Mouse (Mus musculus) neural tube, embryonic 12.5 days (tissue): ENCODE measurements at regions not wholly inside any gene's neighbourhood (a gene's known extent, or its start where the extent isn't known, plus 50 kb on each side); places are given as distances from the start of the nearest gene placed in this dataset.

ENCODE experiments used
- ATAC-seq: fragments of 200-750 bp; cut with Nextera tagmentation; 2 replicates; pipeline ENCODE4 v1.8.0; 2017; ENCODE audit warnings: low read depth, mild to moderate bottlenecking, moderate TSS enrichment, moderate library complexity; ENCODE audit not compliant: low FRiP score
- H3K27ac ChIP-seq: fragments of 300-500 bp; sonication (generic); 2 replicates; pipeline ENCODE4 v1.5.1; 2016
- H3K27me3 ChIP-seq: fragments of 300-500 bp; sonication (generic); replicated peaks from 2 replicates; pipeline ENCODE4 v1.6.1; 2016; ENCODE audit warnings: mild to moderate bottlenecking
- H3K36me3 ChIP-seq: fragments of 300-500 bp; sonication (generic); 2 replicates; pipeline ENCODE4 v1.6.1; 2016; ENCODE audit warnings: mild to moderate bottlenecking
- H3K4me1 ChIP-seq: fragments of 300-500 bp; sonication (generic); 2 replicates; pipeline ENCODE4 v1.6.1; 2016
- H3K4me2 ChIP-seq: fragments of 300-500 bp; sonication (generic); replicated peaks from 2 replicates; pipeline ENCODE4 v1.6.1; 2016; ENCODE audit warnings: mild to moderate bottlenecking
- H3K4me3 ChIP-seq: fragments of 300-500 bp; sonication (generic); 2 replicates; pipeline ENCODE4 v1.5.1; 2016
- H3K9ac ChIP-seq: fragments of 300-500 bp; sonication (generic); 2 replicates; pipeline ENCODE4 v1.6.1; 2016; ENCODE audit warnings: mild to moderate bottlenecking
- H3K9me3 ChIP-seq: fragments of 300-500 bp; sonication (generic); 2 replicates; pipeline ENCODE4 v1.6.1; 2016; ENCODE audit warnings: mild to moderate bottlenecking
- WGBS: fragments of 180-500 bp; shearing (Covaris S2); methylation state at CpG from one replicate; pipeline ENCODE4 v1.1.7; 2016; 5-methylcytosine and 5-hydroxymethylcytosine counted together

- ATAC-seq: no peak
- no peaks in the 10 kb centered on the region for H3K4me1 ChIP-seq
- H3K4me2 ChIP-seq: no peak overlapping the region
- H3K36me3 ChIP-seq: no peaks in the 10 kb centered on the region
- no peaks in the 10 kb centered on the region for H3K9me3 ChIP-seq
- 70% methylated on average over 3 of the region's 3 CpGs for WGBS
- H3K4me3 ChIP-seq: no peak overlapping the region
- H3K27me3 ChIP-seq: no peaks in the 10 kb centered on the region
- H3K9ac ChIP-seq: no peak overlapping the region
- H3K27ac ChIP-seq: no peak overlapping the region
Measured at GRCm38 (mm10) chr13:119233869-119234268, 194.5 kb upstream of the Paip1 start.

GRCm38 (mm10) chr13:119242358-119242757 is 186.0 kb upstream of the Paip1 start:
- Histone ChIP-seq H3K27me3 (no peaks in the 10 kb centered on the region), H3K36me3 (no peaks in the 10 kb centered on the region), H3K9me3 (no peaks in the 10 kb centered on the region), H3K4me3 (no peak overlapping the region), H3K27ac (no peak overlapping the region), H3K4me1 (no peaks in the 10 kb centered on the region), H3K9ac (no peak overlapping the region), H3K4me2 (no peak overlapping the region)
- WGBS: 72% methylated on average over 3 of the region's 3 CpGs
- no peak for ATAC-seq

GRCm38 (mm10) chr13:119247101-119247500 is 181.3 kb upstream of the Paip1 start:
- WGBS: 85% methylated on average over 2 of the region's 2 CpGs
- Histone ChIP-seq H3K9me3 (no peaks in the 10 kb centered on the region), H3K27me3 (no peaks in the 10 kb centered on the region), H3K4me2 (no peak overlapping the region), H3K4me3 (no peak overlapping the region), H3K4me1 (no peaks in the 10 kb centered on the region), H3K27ac (no peak overlapping the region), H3K36me3 (no peaks in the 10 kb centered on the region), H3K9ac (no peak overlapping the region)
- no peak for ATAC-seq

- H3K4me3 ChIP-seq: no peak overlapping the region
- H3K9ac ChIP-seq: no peak overlapping the region
- H3K4me2 ChIP-seq: no peak overlapping the region
- 92% methylated on average over 2 of the region's 2 CpGs for WGBS
- no peak overlapping the region for H3K27ac ChIP-seq
- no peaks in the 10 kb centered on the region for H3K4me1 ChIP-seq
- no peaks in the 10 kb centered on the region for H3K9me3 ChIP-seq
- no peaks in the 10 kb centered on the region for H3K27me3 ChIP-seq
- ATAC-seq: no peak
- no peaks in the 10 kb centered on the region for H3K36me3 ChIP-seq
Measured at GRCm38 (mm10) chr13:119252006-119252405, 176.4 kb upstream of the Paip1 start.

- H3K27ac ChIP-seq: no peak overlapping the region
- H3K4me2 ChIP-seq: no peak overlapping the region
- no peak overlapping the region for H3K9ac ChIP-seq
- H3K4me1 ChIP-seq: no peaks in the 10 kb centered on the region
- H3K9me3 ChIP-seq: no peaks in the 10 kb centered on the region
- no peaks in the 10 kb centered on the region for H3K27me3 ChIP-seq
- 74% methylated on average over 6 of the region's 6 CpGs for WGBS
- H3K4me3 ChIP-seq: no peak overlapping the region
- no peaks in the 10 kb centered on the region for H3K36me3 ChIP-seq
- ATAC-seq: no peak
Measured at GRCm38 (mm10) chr13:119256350-119256749, 172.1 kb upstream of the Paip1 start.

GRCm38 (mm10) chr13:119258515-119258914 is 169.9 kb upstream of the Paip1 start:
- H3K4me1 ChIP-seq: no peaks in the 10 kb centered on the region
- no peak overlapping the region for H3K4me2 ChIP-seq
- H3K27me3 ChIP-seq: no peaks in the 10 kb centered on the region
- no peak overlapping the region for H3K27ac ChIP-seq
- H3K9ac ChIP-seq: no peak overlapping the region
- no peak overlapping the region for H3K4me3 ChIP-seq
- H3K36me3 ChIP-seq: no peaks in the 10 kb centered on the region
- 71% methylated on average over 9 of the region's 9 CpGs for WGBS
- ATAC-seq: no peak
- no peaks in the 10 kb centered on the region for H3K9me3 ChIP-seq

- Histone ChIP-seq H3K27me3 (no peaks in the 10 kb centered on the region), H3K4me2 (no peak overlapping the region), H3K36me3 (no peaks in the 10 kb centered on the region), H3K4me3 (no peak overlapping the region), H3K9ac (no peak overlapping the region), H3K9me3 (no peaks in the 10 kb centered on the region), H3K27ac (no peak overlapping the region), H3K4me1 (no peaks in the 10 kb centered on the region)
- 74% methylated on average over 2 of the region's 2 CpGs for WGBS
- ATAC-seq: no peak
Measured at GRCm38 (mm10) chr13:119263561-119263960, 164.8 kb upstream of the Paip1 start.

- no peaks in the 10 kb centered on the region for H3K4me1 ChIP-seq
- H3K27ac ChIP-seq: no peak overlapping the region
- H3K4me3 ChIP-seq: no peak overlapping the region
- ATAC-seq: no peak
- no peak overlapping the region for H3K9ac ChIP-seq
- no peaks in the 10 kb centered on the region for H3K9me3 ChIP-seq
- no peaks in the 10 kb centered on the region for H3K36me3 ChIP-seq
- H3K4me2 ChIP-seq: no peak overlapping the region
- 87% methylated on average over 4 of the region's 4 CpGs for WGBS
- no peaks in the 10 kb centered on the region for H3K27me3 ChIP-seq
Measured at GRCm38 (mm10) chr13:119267608-119268300, 160.6 kb upstream of the Paip1 start.

- no peak overlapping the region for H3K4me3 ChIP-seq
- no peaks in the 10 kb centered on the region for H3K36me3 ChIP-seq
- H3K9me3 ChIP-seq: no peaks in the 10 kb centered on the region
- no peak overlapping the region for H3K9ac ChIP-seq
- 88% methylated on average over 10 of the region's 10 CpGs for WGBS
- ATAC-seq: no peak
- no peak overlapping the region for H3K27ac ChIP-seq
- H3K27me3 ChIP-seq: no peaks in the 10 kb centered on the region
- H3K4me2 ChIP-seq: no peak overlapping the region
- no peaks in the 10 kb centered on the region for H3K4me1 ChIP-seq
Measured at GRCm38 (mm10) chr13:119268301-119268675, 160.1 kb upstream of the Paip1 start.

- Histone ChIP-seq H3K27me3 (no peaks in the 10 kb centered on the region), H3K4me3 (no peak overlapping the region), H3K9ac (no peak overlapping the region), H3K9me3 (no peaks in the 10 kb centered on the region), H3K27ac (no peak overlapping the region), H3K4me2 (no peak overlapping the region), H3K4me1 (no peaks in the 10 kb centered on the region), H3K36me3 (no peaks in the 10 kb centered on the region)
- 90% methylated on average over 4 of the region's 4 CpGs for WGBS
- no peak for ATAC-seq
Measured at GRCm38 (mm10) chr13:119275500-119275899, 152.9 kb upstream of the Paip1 start.

GRCm38 (mm10) chr13:119277308-119277948 is 151.0 kb upstream of the Paip1 start:
- H3K27ac ChIP-seq: no peak overlapping the region

GRCm38 (mm10) chr13:119279449-119279848 is 149.0 kb upstream of the Paip1 start:
- ATAC-seq: no peak
- Histone ChIP-seq H3K4me1 (no peaks in the 10 kb centered on the region), H3K4me3 (no peak overlapping the region), H3K9ac (no peak overlapping the region), H3K27ac (no peak overlapping the region), H3K4me2 (no peak overlapping the region), H3K9me3 (no peaks in the 10 kb centered on the region), H3K27me3 (no peaks in the 10 kb centered on the region), H3K36me3 (no peaks in the 10 kb centered on the region)
- WGBS: 89% methylated on average over 8 of the region's 8 CpGs

More at GRCm38 (mm10) chr13:119277308-119277948, 151.0 kb upstream of the Paip1 start:
- Histone ChIP-seq H3K9me3 (no peaks in the 10 kb centered on the region), H3K4me3 (no peak overlapping the region), H3K4me1 (no peaks in the 10 kb centered on the region), H3K9ac (no peak overlapping the region), H3K36me3 (no peaks in the 10 kb centered on the region), H3K27me3 (no peaks in the 10 kb centered on the region), H3K4me2 (no peak overlapping the region)
- no peak for ATAC-seq
- WGBS: 60% methylated on average over 13 of the region's 13 CpGs

- WGBS: 86% methylated on average over 5 of the region's 5 CpGs
Measured at GRCm38 (mm10) chr13:119280622-119281021, 147.8 kb upstream of the Paip1 start.

More at GRCm38 (mm10) chr13:119280622-119281021, 147.8 kb upstream of the Paip1 start:
- H3K4me3 ChIP-seq: no peak overlapping the region
- no peaks in the 10 kb centered on the region for H3K36me3 ChIP-seq
- no peak overlapping the region for H3K27ac ChIP-seq
- no peak overlapping the region for H3K9ac ChIP-seq
- ATAC-seq: no peak
- no peak overlapping the region for H3K4me2 ChIP-seq
- H3K27me3 ChIP-seq: no peaks in the 10 kb centered on the region
- H3K4me1 ChIP-seq: no peaks in the 10 kb centered on the region
- no peaks in the 10 kb centered on the region for H3K9me3 ChIP-seq
